Mouse (Mus musculus) myocyte (in vitro differentiated cells): ENCODE results near the gene Dhx37. TPM values are rescaled to one million over a fixed set of nuclear protein-coding genes. Genes with fewer than 3 reads are reported as not detected.

Experiments
- H3K27me3 ChIP-seq: one replicate; pipeline ENCODE4 v1.6.1; 2011; ENCODE audit not compliant: control insufficient read depth, insufficient read depth, insufficient read length
- H3K36me3 ChIP-seq: one replicate; pipeline ENCODE4 v1.6.1; 2011; ENCODE audit not compliant: control insufficient read depth, insufficient read depth
- H3K4me2 ChIP-seq: one replicate; pipeline ENCODE4 v1.6.1; 2011; ENCODE audit warnings: low read depth, control low read depth
- H3K4me3 ChIP-seq: one replicate; pipeline ENCODE4 v1.5.1; 2011; ENCODE audit warnings: mild to moderate bottlenecking, control low read depth, moderate library complexity
- H3K79me2 ChIP-seq: one replicate; pipeline ENCODE4 v1.6.1; 2011; ENCODE audit not compliant: control insufficient read depth, insufficient read depth
- H3ac ChIP-seq: one replicate; pipeline ENCODE4 v1.6.1; 2011; ENCODE audit not compliant: control insufficient read depth, insufficient read length
- CEBPB ChIP-seq: IDR thresholded peaks from 2 replicates; pipeline ENCODE4 v1.6.1; 2011; ENCODE audit warnings: mild to moderate bottlenecking, moderate library complexity; ENCODE audit not compliant: poor library complexity, insufficient read depth, severe bottlenecking
- E2F4 ChIP-seq: IDR thresholded peaks from one replicate; pipeline ENCODE4 v1.6.1; 2011; ENCODE audit warnings: mild to moderate bottlenecking, control low read depth, moderate library complexity; ENCODE audit not compliant: insufficient read depth
- MAX ChIP-seq: IDR thresholded peaks from one replicate; pipeline ENCODE4 v1.6.1; 2011; ENCODE audit warnings: low read depth, mild to moderate bottlenecking, control low read depth
- MYOD1 ChIP-seq, 3 experiments: IDR thresholded peaks; one replicate each; pipeline ENCODE4 v1.6.1; 2011; ENCODE audit warnings: control low read depth in 2 of 3, low read depth in 2 of 3, mild to moderate bottlenecking in 2 of 3, moderate library complexity in 1 of 3; ENCODE audit not compliant: insufficient read length in 2 of 3, control insufficient read depth in 1 of 3
- MYOG ChIP-seq, 3 experiments: IDR thresholded peaks; one replicate each; pipeline ENCODE4 v1.6.1; 2011; ENCODE audit warnings: control low read depth in 2 of 3, low read depth in 2 of 3, mild to moderate bottlenecking in 2 of 3; ENCODE audit not compliant: insufficient read length in 2 of 3, control insufficient read depth in 1 of 3, insufficient read depth in 1 of 3
- POLR2A ChIP-seq: IDR thresholded peaks from one replicate; pipeline ENCODE4 v1.6.1; 2011; ENCODE audit warnings: low read depth, mild to moderate bottlenecking, control low read depth, moderate library complexity; ENCODE audit not compliant: insufficient read length
- POLR2AphosphoS2 ChIP-seq: IDR thresholded peaks from one replicate; pipeline ENCODE4 v1.6.1; 2011; ENCODE audit warnings: low read depth, control low read depth; ENCODE audit not compliant: insufficient read length
- REST ChIP-seq: IDR thresholded peaks from one replicate; pipeline ENCODE4 v1.6.1; 2011; ENCODE audit warnings: mild to moderate bottlenecking, control low read depth, moderate library complexity; ENCODE audit not compliant: insufficient read depth, insufficient read length
- SRF ChIP-seq: IDR thresholded peaks from one replicate; pipeline ENCODE4 v1.6.1; 2011; ENCODE audit warnings: low read depth; ENCODE audit not compliant: control insufficient read depth, insufficient read length
- TCF12 ChIP-seq: IDR thresholded peaks from one replicate; pipeline ENCODE4 v1.6.1; 2011; ENCODE audit warnings: mild to moderate bottlenecking, control low read depth; ENCODE audit not compliant: poor library complexity, insufficient read depth, severe bottlenecking
- TCF3 ChIP-seq: IDR thresholded peaks from one replicate; pipeline ENCODE4 v1.6.1; 2011; ENCODE audit warnings: low read depth, control low read depth; ENCODE audit not compliant: insufficient read length
- USF1 ChIP-seq: IDR thresholded peaks from one replicate; pipeline ENCODE4 v1.6.1; 2011; ENCODE audit warnings: low read depth, mild to moderate bottlenecking, control low read depth, moderate library complexity
- polyA plus RNA-seq: library from polyadenylated mRNA; unstranded; fragments of >200 nt; fragmentation: generic; extraction: Trizol; gene quantifications from one replicate; pipeline ENCODE4 v1.2.1, GENCODE M21; 2012; ENCODE audit warnings: missing spikeins

Gene Dhx37
- polyA plus RNA-seq, 1 experiment, result 17.2 TPM

DNA sequence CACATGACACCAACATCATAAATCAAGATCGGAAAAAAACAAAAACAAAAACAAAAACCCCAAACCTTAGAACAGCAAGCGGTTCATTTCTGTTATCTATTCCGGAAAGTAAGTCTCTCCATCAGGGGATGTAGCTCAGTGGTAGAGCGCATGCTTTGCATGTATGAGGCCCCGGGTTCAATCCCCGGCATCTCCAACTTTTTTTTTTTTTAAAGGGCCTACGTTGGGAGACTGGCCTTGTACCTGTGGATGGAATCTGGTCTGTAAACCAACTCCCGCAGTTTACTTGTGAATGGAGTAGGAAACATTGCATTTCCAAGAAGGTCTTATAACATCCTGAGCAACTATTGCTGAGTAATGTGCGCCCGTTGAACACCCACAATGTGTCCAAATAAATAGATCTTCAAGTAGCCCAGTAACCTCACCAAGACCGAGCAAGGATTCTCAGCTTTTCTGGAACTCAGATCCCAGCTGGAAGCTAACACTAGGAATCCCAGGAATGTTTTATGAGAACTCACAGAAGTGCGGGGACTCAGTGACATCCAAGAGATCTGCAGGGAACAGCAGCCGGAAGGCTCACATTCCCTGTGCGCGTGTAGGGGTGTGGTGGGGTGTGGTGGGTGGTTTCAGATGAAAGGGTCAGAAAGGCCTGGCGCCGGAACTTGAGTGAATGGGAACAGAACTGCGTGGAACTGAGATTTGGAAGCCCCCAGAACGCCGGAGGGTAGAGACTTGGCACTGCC, 24.4 kb downstream of the Dhx37 start:
- H3K27me3 ChIP-seq, result no peaks in the 10 kb centered on the region
- TF ChIP-seq POLR2A, result no peak
- peak in 1 of 3 experiments; percentile 31 for TF ChIP-seq MYOG (IDR thresholded peaks at IDR 0.05; ENCODE audit: control insufficient read depth in 1 of 3, insufficient read depth in 1 of 3, insufficient read length in 2 of 3, low read depth in 2 of 3)
- TF ChIP-seq MYOD1 (IDR thresholded peaks at IDR 0.05; ENCODE audit: control insufficient read depth in 1 of 3, insufficient read length in 2 of 3, low read depth in 2 of 3), result peak in 1 of 3 experiments; percentile 17
- no peaks in the 10 kb centered on the region for H3K79me2 ChIP-seq

DNA sequence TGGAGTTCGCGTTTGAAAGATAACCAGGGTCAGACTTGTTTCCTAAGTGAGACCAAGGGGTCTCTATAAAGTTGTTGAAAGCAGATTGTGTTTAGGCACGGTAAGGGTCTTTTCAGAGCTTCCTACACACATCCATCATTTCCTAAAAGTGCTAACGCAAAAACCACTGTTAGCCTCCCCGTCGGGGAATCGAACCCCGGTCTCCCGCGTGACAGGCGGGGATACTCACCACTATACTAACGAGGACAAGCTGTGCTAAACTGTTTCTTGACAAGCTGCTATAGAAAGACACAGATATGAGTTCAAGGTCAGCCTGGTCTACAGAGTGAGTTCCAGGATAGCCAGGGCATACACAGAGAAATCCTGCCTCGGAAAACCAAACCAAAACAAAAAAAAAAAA, 25.1 kb downstream of the Dhx37 start:
- no peak overlapping the region for H3ac ChIP-seq
- no peak for TF ChIP-seq POLR2A
- no peak for TF ChIP-seq USF1
- TF ChIP-seq MYOD1 (IDR thresholded peaks at IDR 0.05; ENCODE audit: control insufficient read depth in 1 of 3, insufficient read length in 2 of 3, low read depth in 2 of 3), result no peak
- no peak for TF ChIP-seq TCF12
- TF ChIP-seq REST, result no peak
- TF ChIP-seq SRF, result no peak
- no peak for TF ChIP-seq TCF3
- no peak for TF ChIP-seq MAX
- no peak for TF ChIP-seq MYOG (IDR thresholded peaks at IDR 0.05; ENCODE audit: control insufficient read depth in 1 of 3, insufficient read depth in 1 of 3, insufficient read length in 2 of 3, low read depth in 2 of 3)
- TF ChIP-seq E2F4, result no peak
- no peak for TF ChIP-seq POLR2AphosphoS2
- TF ChIP-seq CEBPB, result no peak
- peak overlapping the region; percentile 93 for H3K4me2 ChIP-seq
- H3K36me3 ChIP-seq, result no peaks in the 10 kb centered on the region
- no peaks in the 10 kb centered on the region for H3K79me2 ChIP-seq
- no peaks in the 10 kb centered on the region for H3K27me3 ChIP-seq
- peak overlapping the region; percentile 27 for H3K4me3 ChIP-seq

More for the DNA sequence above, 24.4 kb downstream of the Dhx37 start:
- peak overlapping the region; percentile 93 for H3K4me2 ChIP-seq
- H3ac ChIP-seq, result no peak overlapping the region
- peak overlapping the region; percentile 27 for H3K4me3 ChIP-seq
- H3K36me3 ChIP-seq, result no peaks in the 10 kb centered on the region

DNA sequence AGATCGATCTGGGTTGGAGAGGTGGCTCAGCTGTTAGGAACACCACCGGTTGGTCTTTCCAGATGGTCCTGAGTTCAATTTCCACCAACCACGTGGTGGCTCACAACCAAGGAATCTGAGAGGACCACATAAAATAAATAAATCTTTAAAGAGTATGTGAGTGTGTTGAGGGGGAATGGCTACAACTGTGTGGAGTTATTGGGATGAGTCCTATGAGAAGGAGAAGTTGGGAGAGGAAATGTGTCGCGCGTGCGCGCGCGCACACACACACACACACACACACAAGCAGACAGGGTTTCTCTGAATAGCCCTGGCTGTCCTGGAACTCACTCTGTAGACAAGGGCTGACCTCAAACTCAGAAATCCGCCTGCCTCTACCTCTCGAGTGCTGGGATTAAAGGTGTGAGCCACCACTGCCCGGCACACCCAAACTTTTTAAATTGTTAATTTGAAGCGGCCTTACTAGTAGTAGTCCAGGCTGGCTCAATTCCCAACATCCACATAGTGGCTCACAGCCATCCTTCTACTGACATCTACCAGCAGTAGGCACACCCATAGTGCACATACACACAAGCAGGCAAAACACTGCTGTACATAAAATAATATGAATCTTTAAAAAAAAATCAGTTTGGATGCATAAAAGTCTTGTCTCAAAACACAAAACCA, 25.9 kb downstream of the Dhx37 start:
- Histone ChIP-seq H3K4me3 (no peak overlapping the region), H3K27me3 (no peaks in the 10 kb centered on the region), H3K36me3 (no peaks in the 10 kb centered on the region), H3ac (no peak overlapping the region), H3K4me2 (no peak overlapping the region), H3K79me2 (no peaks in the 10 kb centered on the region)
- TF ChIP-seq MYOG (IDR thresholded peaks at IDR 0.05; ENCODE audit: control insufficient read depth in 1 of 3, insufficient read depth in 1 of 3, insufficient read length in 2 of 3, low read depth in 2 of 3) (no peak), POLR2A (no peak), USF1 (no peak), E2F4 (no peak), MYOD1 (IDR thresholded peaks at IDR 0.05; ENCODE audit: control insufficient read depth in 1 of 3, insufficient read length in 2 of 3, low read depth in 2 of 3) (no peak), REST (no peak), TCF12 (no peak)

DNA sequence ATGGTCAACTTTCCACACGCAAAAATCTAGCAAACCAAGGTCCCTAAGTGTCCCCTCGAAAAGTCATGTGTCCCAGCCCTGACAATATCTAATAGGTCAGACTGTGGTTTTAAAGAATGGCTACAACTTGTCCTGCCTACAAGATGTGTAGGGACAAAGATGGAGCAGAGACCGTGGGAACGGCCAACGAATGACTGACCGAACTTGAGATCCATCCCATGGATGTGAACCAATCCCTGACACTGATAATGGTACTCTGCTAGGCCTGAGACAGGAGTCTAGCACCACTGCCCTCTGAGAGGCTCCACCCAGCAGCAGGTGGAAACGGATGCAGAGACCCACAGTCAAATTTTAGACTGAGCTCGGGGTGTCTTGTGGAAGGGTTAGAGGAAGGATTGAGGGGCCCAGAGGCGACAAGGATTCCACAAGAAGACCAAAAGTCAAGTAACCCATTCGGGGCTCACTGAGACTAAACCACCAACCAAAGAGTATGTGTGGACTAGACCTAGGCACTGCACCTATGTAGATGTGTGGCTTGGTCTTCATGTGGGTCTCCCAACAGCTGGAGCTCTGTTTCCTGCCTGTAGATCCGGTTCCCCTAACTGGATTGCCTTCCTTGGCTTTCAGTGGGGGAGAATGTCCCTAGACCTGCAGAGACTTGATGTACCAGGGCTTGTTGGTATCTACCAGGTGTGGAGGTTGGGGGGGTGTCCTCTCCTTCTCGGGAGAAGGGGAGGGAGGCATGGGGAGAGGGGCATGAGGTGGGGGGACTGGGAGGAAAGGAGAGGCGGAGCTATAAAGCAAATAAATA, 26.7 kb downstream of the Dhx37 start:
- peak overlapping the region; percentile 49 for H3K4me3 ChIP-seq
- no peaks in the 10 kb centered on the region for H3K36me3 ChIP-seq
- H3ac ChIP-seq, result no peak overlapping the region
- no peak for TF ChIP-seq TCF12
- no peaks in the 10 kb centered on the region for H3K79me2 ChIP-seq
- no peaks in the 10 kb centered on the region for H3K27me3 ChIP-seq
- H3K4me2 ChIP-seq, result peak overlapping the region; percentile 84

DNA sequence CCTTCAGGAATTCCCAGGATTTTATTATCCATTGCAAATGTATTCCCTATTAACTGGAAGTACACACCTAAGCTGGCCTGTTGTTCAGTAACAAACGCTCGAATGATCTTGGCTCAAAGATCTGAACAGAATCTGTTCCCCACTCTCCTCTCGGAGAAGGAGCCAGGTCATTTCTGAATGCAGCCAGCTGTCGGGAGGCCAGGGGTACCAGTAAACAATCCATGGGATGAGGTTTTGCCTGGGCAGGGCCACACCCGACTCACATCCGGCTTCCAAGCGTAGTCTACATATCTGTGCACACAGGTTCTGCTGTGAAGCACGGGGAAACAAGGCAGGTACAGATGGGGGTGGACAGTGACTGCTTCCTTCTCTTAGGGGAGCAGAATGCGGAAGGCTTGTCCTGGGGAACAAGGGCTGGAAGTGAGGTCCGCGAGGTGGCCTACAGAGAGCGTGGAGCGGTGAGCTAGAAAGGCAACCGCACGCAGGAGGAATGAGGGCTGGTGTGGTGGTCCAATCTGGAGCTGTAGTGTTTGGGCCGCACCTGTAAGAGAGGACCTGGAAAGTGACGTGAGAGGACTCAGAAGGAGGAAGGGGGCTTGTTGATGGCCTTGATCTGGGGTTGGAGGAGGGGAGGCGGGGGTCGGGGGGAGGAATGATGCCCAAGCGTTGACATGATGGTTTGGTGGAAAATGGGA, 27.5 kb downstream of the Dhx37 start:
- Histone ChIP-seq H3K4me3 (peak overlapping the region; percentile 49), H3ac (no peak overlapping the region), H3K79me2 (no peaks in the 10 kb centered on the region), H3K27me3 (no peaks in the 10 kb centered on the region), H3K4me2 (peak overlapping the region; percentile 84), H3K36me3 (no peaks in the 10 kb centered on the region)
- TF ChIP-seq POLR2AphosphoS2, result no peak
- no peak for TF ChIP-seq CEBPB
- TF ChIP-seq SRF, result no peak
- TF ChIP-seq MYOG (IDR thresholded peaks at IDR 0.05; ENCODE audit: control insufficient read depth in 1 of 3, insufficient read depth in 1 of 3, insufficient read length in 2 of 3, low read depth in 2 of 3), result peak in 1 of 3 experiments; percentile 62
- no peak for TF ChIP-seq TCF12
- TF ChIP-seq E2F4, result no peak
- no peak for TF ChIP-seq USF1
- no peak for TF ChIP-seq TCF3
- TF ChIP-seq POLR2A, result no peak
- no peak for TF ChIP-seq MAX
- TF ChIP-seq MYOD1 (IDR thresholded peaks at IDR 0.05; ENCODE audit: control insufficient read depth in 1 of 3, insufficient read length in 2 of 3, low read depth in 2 of 3), result peak in 1 of 3 experiments; percentile 32
- TF ChIP-seq REST, result no peak
